Mouse (Mus musculus): Measurements from ENCODE around the gene Comp. TPM values are rescaled to one million over a fixed set of nuclear protein-coding genes. Genes with fewer than 3 reads are reported as not detected.

Comp gene
- polyA plus RNA-seq, 1 experiment from 2014 or later = 4.6 TPM

DNA sequence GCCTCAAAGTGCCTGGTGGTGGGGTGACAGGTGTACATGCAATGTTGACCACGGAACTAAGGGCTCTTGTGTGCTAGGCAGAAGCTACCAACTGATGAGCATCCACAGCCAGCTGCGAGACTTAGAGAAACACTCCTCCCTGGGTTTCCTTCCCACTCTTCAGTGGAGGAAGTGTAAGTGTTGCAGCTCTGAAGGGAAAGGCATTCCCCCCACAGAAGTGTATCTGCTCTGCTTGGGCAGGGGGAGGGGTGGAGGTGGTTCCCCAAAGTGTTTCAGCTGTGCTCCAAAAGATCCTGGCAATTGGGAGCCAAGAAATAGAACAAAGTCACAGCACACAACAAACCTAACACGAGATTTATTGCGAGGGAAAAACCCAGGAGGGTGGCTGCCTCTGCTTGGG is 19.4 kb upstream of the Comp start:
- Histone ChIP-seq H3K36me3 (ENCODE audit: control insufficient read depth, insufficient read depth, low read length) (peaks cover 14% of the 10 kb centered on the region), H3K9me3 (ENCODE audit: control insufficient read depth, low read length) (no peaks in the 10 kb centered on the region), H3K4me3 (ENCODE audit: control insufficient read depth in 1 of 2, insufficient read depth in 1 of 2, low read depth in 1 of 2, low read length in 2 of 2) (peak overlapping the region in 1 of 2 experiments; percentile 99; a peak in 2 of 4 replicates), H3K4me1 (ENCODE audit: control insufficient read depth in 2 of 2, insufficient read depth in 2 of 2, low read length in 2 of 2) (peaks cover 25 to 34% of the 10 kb centered on the region in 2 experiments), H3K9ac (ENCODE audit: low read length) (peak overlapping the region; percentile 71), H3K27ac (replicated peaks in 1 of 2; ENCODE audit: control insufficient read depth in 1 of 2, insufficient read depth in 1 of 2, low read depth in 2 of 2, low read length in 2 of 2) (peak overlapping the region in 1 of 2 experiments; percentile 68; a peak in 1 of 4 replicates), H3K4me2 (ENCODE audit: low read length) (peak overlapping the region; percentile 78), H3K27me3 (ENCODE audit: control insufficient read depth, insufficient read depth, low read length) (no peaks in the 10 kb centered on the region)
- 61% methylated on average over 4 of the region's 4 CpGs for WGBS
- no peak for ATAC-seq (ENCODE audit: insufficient number of reproducible peaks, insufficient read depth, low FRiP score, low read depth)

DNA sequence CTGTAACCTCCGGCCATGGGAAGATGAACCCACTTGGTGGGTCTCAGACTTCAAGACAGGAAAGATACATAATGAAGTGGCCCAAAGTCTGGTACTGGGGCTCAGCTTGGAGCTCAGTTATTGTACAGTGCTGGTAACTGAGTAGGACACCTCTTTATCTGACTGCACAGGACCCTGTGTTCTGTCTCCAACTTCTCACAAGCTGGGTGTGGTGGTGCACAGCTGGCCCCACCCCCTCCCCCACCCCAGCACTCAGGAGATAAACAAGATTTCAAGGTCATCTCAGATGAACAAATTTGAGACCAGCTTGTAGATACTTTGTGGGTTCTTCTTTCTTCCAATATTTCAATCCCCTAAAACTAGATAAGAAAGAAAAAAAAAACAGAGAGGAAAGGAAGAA is 17.2 kb upstream of the Comp start:
- H3K27me3 ChIP-seq (ENCODE audit: control insufficient read depth, insufficient read depth, low read length) = no peaks in the 10 kb centered on the region
- no peaks in the 10 kb centered on the region for H3K9me3 ChIP-seq (ENCODE audit: control insufficient read depth, low read length)
- no peak overlapping the region for H3K4me3 ChIP-seq (ENCODE audit: control insufficient read depth in 1 of 2, insufficient read depth in 1 of 2, low read depth in 1 of 2, low read length in 2 of 2)
- no peak overlapping the region for H3K27ac ChIP-seq (replicated peaks in 1 of 2; ENCODE audit: control insufficient read depth in 1 of 2, insufficient read depth in 1 of 2, low read depth in 2 of 2, low read length in 2 of 2)
- no peak overlapping the region for H3K9ac ChIP-seq (ENCODE audit: low read length)
- H3K4me2 ChIP-seq (ENCODE audit: low read length) = no peak overlapping the region
- peaks cover 20 to 21% of the 10 kb centered on the region in 2 experiments for H3K4me1 ChIP-seq (ENCODE audit: control insufficient read depth in 2 of 2, insufficient read depth in 2 of 2, low read length in 2 of 2)
- no peak for ATAC-seq (ENCODE audit: insufficient number of reproducible peaks, insufficient read depth, low FRiP score, low read depth)
- H3K36me3 ChIP-seq (ENCODE audit: control insufficient read depth, insufficient read depth, low read length) = no peaks in the 10 kb centered on the region
- 78% methylated on average over 1 of the region's 1 CpGs for WGBS

DNA sequence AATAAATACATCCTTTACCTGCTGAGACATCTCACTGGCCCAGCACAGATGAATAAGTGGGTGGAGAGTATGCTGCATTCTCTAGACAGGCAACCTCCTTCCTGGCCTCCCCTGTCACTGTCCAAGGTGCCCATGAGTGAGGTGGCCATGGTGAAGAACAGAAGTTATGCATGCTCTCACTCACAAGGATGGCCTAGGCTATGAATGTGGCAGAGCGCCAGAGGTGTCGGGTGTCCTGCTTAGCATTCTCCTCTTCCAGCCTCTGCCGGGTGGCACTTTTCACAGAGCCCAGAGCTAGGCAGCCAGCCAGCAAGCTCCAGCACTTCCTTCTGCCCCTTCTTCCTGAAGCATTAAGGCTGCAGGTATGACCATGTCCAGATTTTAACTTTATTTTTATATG is 13.9 kb upstream of the Comp start:
- ATAC-seq (ENCODE audit: insufficient number of reproducible peaks, insufficient read depth, low FRiP score, low read depth) = no peak
- H3K9me3 ChIP-seq (ENCODE audit: control insufficient read depth, low read length) = no peaks in the 10 kb centered on the region
- H3K27ac ChIP-seq (replicated peaks in 1 of 2; ENCODE audit: control insufficient read depth in 1 of 2, insufficient read depth in 1 of 2, low read depth in 2 of 2, low read length in 2 of 2) = no peak overlapping the region
- H3K4me1 ChIP-seq (ENCODE audit: control insufficient read depth in 2 of 2, insufficient read depth in 2 of 2, low read length in 2 of 2) = peaks cover 0 to 2% of the 10 kb centered on the region in 2 experiments; a peak in 1 of 4 replicates
- no peaks in the 10 kb centered on the region for H3K27me3 ChIP-seq (ENCODE audit: control insufficient read depth, insufficient read depth, low read length)
- no peak overlapping the region for H3K9ac ChIP-seq (ENCODE audit: low read length)
- H3K4me3 ChIP-seq (ENCODE audit: control insufficient read depth in 1 of 2, insufficient read depth in 1 of 2, low read depth in 1 of 2, low read length in 2 of 2) = no peak overlapping the region
- 11% methylated on average over 3 of the region's 3 CpGs for WGBS
- no peaks in the 10 kb centered on the region for H3K36me3 ChIP-seq (ENCODE audit: control insufficient read depth, insufficient read depth, low read length)
- no peak overlapping the region for H3K4me2 ChIP-seq (ENCODE audit: low read length)

- ATAC-seq (ENCODE audit: insufficient number of reproducible peaks, insufficient read depth, low FRiP score, low read depth) = no peak
- 49% methylated on average over 4 of the region's 4 CpGs for WGBS
- no peaks in the 10 kb centered on the region for H3K27me3 ChIP-seq (ENCODE audit: control insufficient read depth, insufficient read depth, low read length)
Observed at GRCm38 (mm10) chr8:70360769-70361168, 12.6 kb upstream of the Comp start.

DNA sequence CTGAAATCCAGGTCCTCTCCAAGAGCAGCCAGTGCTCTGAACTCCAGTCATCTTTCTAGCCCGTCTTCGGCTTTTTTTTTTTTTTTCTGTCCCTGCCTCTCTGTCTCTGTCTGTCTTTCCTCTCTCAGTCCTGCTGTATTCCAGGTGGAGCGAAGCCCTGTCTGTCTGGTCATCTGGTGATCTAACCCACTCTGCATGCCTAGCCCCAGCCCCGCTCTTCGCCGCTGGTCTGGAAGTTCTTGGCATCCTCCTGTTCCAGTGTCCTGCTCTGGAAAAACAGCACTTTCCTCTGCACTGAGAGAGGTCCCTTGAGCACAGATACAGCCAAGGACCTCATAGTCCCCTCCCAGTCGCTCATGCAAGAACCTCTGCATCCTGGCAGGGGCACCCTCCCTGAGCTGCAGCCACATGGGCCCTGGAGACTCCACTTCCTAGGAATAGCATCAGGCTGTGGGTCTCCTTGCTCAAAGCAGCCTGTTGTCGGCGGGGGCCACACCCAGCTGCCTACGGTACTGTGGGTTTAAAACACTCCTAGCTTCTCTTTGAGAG is 11.8 kb upstream of the Comp start:
- Histone ChIP-seq H3K27ac (replicated peaks in 1 of 2; ENCODE audit: control insufficient read depth in 1 of 2, insufficient read depth in 1 of 2, low read depth in 2 of 2, low read length in 2 of 2) (no peak overlapping the region), H3K9me3 (ENCODE audit: control insufficient read depth, low read length) (no peaks in the 10 kb centered on the region), H3K4me3 (ENCODE audit: control insufficient read depth in 1 of 2, insufficient read depth in 1 of 2, low read depth in 1 of 2, low read length in 2 of 2) (no peak overlapping the region), H3K4me1 (ENCODE audit: control insufficient read depth in 2 of 2, insufficient read depth in 2 of 2, low read length in 2 of 2) (peaks cover 0 to 2% of the 10 kb centered on the region in 2 experiments; a peak in 1 of 4 replicates), H3K27me3 (ENCODE audit: control insufficient read depth, insufficient read depth, low read length) (no peaks in the 10 kb centered on the region), H3K4me2 (ENCODE audit: low read length) (no peak overlapping the region), H3K9ac (ENCODE audit: low read length) (no peak overlapping the region), H3K36me3 (ENCODE audit: control insufficient read depth, insufficient read depth, low read length) (no peaks in the 10 kb centered on the region)
- WGBS = 65% methylated on average over 10 of the region's 10 CpGs
- no peak for ATAC-seq (ENCODE audit: insufficient number of reproducible peaks, insufficient read depth, low FRiP score, low read depth)

More at GRCm38 (mm10) chr8:70360769-70361168, 12.6 kb upstream of the Comp start:
- Histone ChIP-seq H3K4me1 (ENCODE audit: control insufficient read depth in 2 of 2, insufficient read depth in 2 of 2, low read length in 2 of 2) (peaks cover 0 to 2% of the 10 kb centered on the region in 2 experiments; a peak in 1 of 4 replicates), H3K4me3 (ENCODE audit: control insufficient read depth in 1 of 2, insufficient read depth in 1 of 2, low read depth in 1 of 2, low read length in 2 of 2) (no peak overlapping the region), H3K9me3 (ENCODE audit: control insufficient read depth, low read length) (no peaks in the 10 kb centered on the region), H3K36me3 (ENCODE audit: control insufficient read depth, insufficient read depth, low read length) (no peaks in the 10 kb centered on the region), H3K4me2 (ENCODE audit: low read length) (no peak overlapping the region), H3K27ac (replicated peaks in 1 of 2; ENCODE audit: control insufficient read depth in 1 of 2, insufficient read depth in 1 of 2, low read depth in 2 of 2, low read length in 2 of 2) (no peak overlapping the region), H3K9ac (ENCODE audit: low read length) (no peak overlapping the region)

DNA sequence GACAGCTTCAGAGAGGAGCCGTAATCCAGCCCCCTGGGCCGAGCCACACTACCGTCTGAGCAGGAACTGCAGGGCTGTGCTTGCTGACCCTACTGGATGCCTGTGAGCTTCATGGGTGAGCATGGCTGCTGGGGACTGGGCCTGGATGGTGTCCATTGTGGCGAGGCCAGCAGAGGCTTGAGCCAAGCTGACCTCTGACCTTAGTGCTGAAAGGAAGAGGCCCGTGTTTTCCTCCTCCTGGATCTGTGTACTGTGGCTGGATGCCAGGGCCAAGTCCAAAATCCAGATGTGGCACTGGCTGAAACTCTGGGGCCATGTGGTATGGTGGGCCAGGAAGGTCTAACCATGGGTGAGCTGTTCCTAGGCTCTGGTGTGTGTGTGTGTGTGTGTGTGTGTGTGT is 9.3 kb upstream of the Comp start:
- ATAC-seq (ENCODE audit: insufficient number of reproducible peaks, insufficient read depth, low FRiP score, low read depth) = peak; percentile 40; the same call in 1 of the 2 replicates
- WGBS = 35% methylated on average over 5 of the region's 5 CpGs

GRCm38 (mm10) chr8:70366588-70366987 is 6.8 kb upstream of the Comp start:
- Histone ChIP-seq H3K4me3 (ENCODE audit: control insufficient read depth in 1 of 2, insufficient read depth in 1 of 2, low read depth in 1 of 2, low read length in 2 of 2) (no peak overlapping the region), H3K27ac (replicated peaks in 1 of 2; ENCODE audit: control insufficient read depth in 1 of 2, insufficient read depth in 1 of 2, low read depth in 2 of 2, low read length in 2 of 2) (no peak overlapping the region), H3K4me1 (ENCODE audit: control insufficient read depth in 2 of 2, insufficient read depth in 2 of 2, low read length in 2 of 2) (peaks cover 0 to 3% of the 10 kb centered on the region in 2 experiments; a peak in 1 of 4 replicates), H3K9me3 (ENCODE audit: control insufficient read depth, low read length) (no peaks in the 10 kb centered on the region), H3K4me2 (ENCODE audit: low read length) (no peak overlapping the region), H3K27me3 (ENCODE audit: control insufficient read depth, insufficient read depth, low read length) (0 out of 2 replicates have a peak, but pooled peaks cover under 1% of the 10 kb centered on the region), H3K9ac (ENCODE audit: low read length) (no peak overlapping the region), H3K36me3 (ENCODE audit: control insufficient read depth, insufficient read depth, low read length) (no peaks in the 10 kb centered on the region)
- no peak for ATAC-seq (ENCODE audit: insufficient number of reproducible peaks, insufficient read depth, low FRiP score, low read depth)
- WGBS = 79% methylated on average over 5 of the region's 5 CpGs

More for the DNA sequence above, 9.3 kb upstream of the Comp start:
- Histone ChIP-seq H3K36me3 (ENCODE audit: control insufficient read depth, insufficient read depth, low read length) (no peaks in the 10 kb centered on the region), H3K9me3 (ENCODE audit: control insufficient read depth, low read length) (no peaks in the 10 kb centered on the region), H3K27me3 (ENCODE audit: control insufficient read depth, insufficient read depth, low read length) (no peaks in the 10 kb centered on the region), H3K4me3 (ENCODE audit: control insufficient read depth in 1 of 2, insufficient read depth in 1 of 2, low read depth in 1 of 2, low read length in 2 of 2) (no peak overlapping the region), H3K4me2 (ENCODE audit: low read length) (no peak overlapping the region), H3K4me1 (ENCODE audit: control insufficient read depth in 2 of 2, insufficient read depth in 2 of 2, low read length in 2 of 2) (peaks cover 0 to 5% of the 10 kb centered on the region in 2 experiments; a peak in 1 of 4 replicates), H3K9ac (ENCODE audit: low read length) (no peak overlapping the region), H3K27ac (replicated peaks in 1 of 2; ENCODE audit: control insufficient read depth in 1 of 2, insufficient read depth in 1 of 2, low read depth in 2 of 2, low read length in 2 of 2) (no peak overlapping the region; a peak in 2 of 4 replicates)

DNA sequence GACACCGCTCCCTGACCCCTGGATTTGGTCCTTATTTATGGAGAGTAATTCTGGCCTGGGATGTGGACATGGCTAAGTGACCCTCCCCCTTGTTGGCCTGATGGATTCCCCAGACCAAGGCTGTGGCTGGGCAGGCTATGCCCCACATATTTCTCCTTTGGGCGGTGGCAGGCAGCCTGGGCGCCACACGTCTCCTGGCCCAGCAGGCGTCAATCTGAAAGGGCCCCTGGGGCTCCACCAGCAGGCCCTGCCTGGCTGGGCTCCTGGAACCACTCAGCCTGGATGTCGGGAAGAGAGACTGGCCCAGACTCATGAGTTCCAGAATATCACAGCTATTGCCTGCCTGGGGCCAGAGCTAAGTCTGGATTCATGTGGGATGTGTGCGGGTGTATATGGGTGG is 2.9 kb upstream of the Comp start:
- Histone ChIP-seq H3K27ac (replicated peaks in 1 of 2; ENCODE audit: control insufficient read depth in 1 of 2, insufficient read depth in 1 of 2, low read depth in 2 of 2, low read length in 2 of 2) (no peak overlapping the region), H3K9ac (ENCODE audit: low read length) (no peak overlapping the region), H3K9me3 (ENCODE audit: control insufficient read depth, low read length) (0 out of 2 replicates have a peak, but pooled peaks cover 2% of the 10 kb centered on the region), H3K27me3 (ENCODE audit: control insufficient read depth, insufficient read depth, low read length) (peaks cover 35% of the 10 kb centered on the region), H3K4me1 (ENCODE audit: control insufficient read depth in 2 of 2, insufficient read depth in 2 of 2, low read length in 2 of 2) (peaks cover 15 to 20% of the 10 kb centered on the region in 2 experiments; a peak in 3 of 4 replicates), H3K4me2 (ENCODE audit: low read length) (no peak overlapping the region), H3K4me3 (ENCODE audit: control insufficient read depth in 1 of 2, insufficient read depth in 1 of 2, low read depth in 1 of 2, low read length in 2 of 2) (no peak overlapping the region), H3K36me3 (ENCODE audit: control insufficient read depth, insufficient read depth, low read length) (no peaks in the 10 kb centered on the region)
- ATAC-seq (ENCODE audit: insufficient number of reproducible peaks, insufficient read depth, low FRiP score, low read depth) = no peak
- 66% methylated on average over 7 of the region's 7 CpGs for WGBS

Data from heart, embryonic 14.5 days (tissue).